Mouse (Mus musculus) heart, adult 2 months (tissue): Measurements from ENCODE around the gene Snx1. TPM values are rescaled to one million over a fixed set of nuclear protein-coding genes. Genes with fewer than 3 reads are reported as not detected.
A peak's percentile ranks its signal among the peaks of the same experiment; 100 is the strongest.

Experiments used
- DNase-seq, 2 experiments: peaks; one replicate each; pipeline ENCODE4 v3.0.0; 2021
- H3K27ac ChIP-seq: fragments of 200-600 bp; 2 replicates; pipeline ENCODE4 v1.8.1; 2022
- H3K27me3 ChIP-seq: fragments of 200-500 bp; 2 replicates; pipeline ENCODE4 v1.6.1; 2012; ENCODE audit warnings: mild to moderate bottlenecking, low read length, inconsistent platforms, mixed read lengths; ENCODE audit not compliant: control insufficient read depth, insufficient read depth
- H3K36me3 ChIP-seq: fragments of 200-500 bp; 2 replicates; pipeline ENCODE4 v1.6.1; 2012; ENCODE audit warnings: low read length, inconsistent platforms; ENCODE audit not compliant: control insufficient read depth, insufficient read depth
- H3K4me1 ChIP-seq: fragments of 200-500 bp; 2 replicates; pipeline ENCODE4 v1.6.1; 2011; ENCODE audit warnings: low read length; ENCODE audit not compliant: control insufficient read depth, insufficient read depth
- H3K4me3 ChIP-seq: fragments of 200-600 bp; 2 replicates; pipeline ENCODE4 v1.8.1; 2022
- H3K79me2 ChIP-seq: fragments of 200-500 bp; replicated peaks from 2 replicates; pipeline ENCODE4 v1.6.1; 2012; ENCODE audit warnings: mild to moderate bottlenecking, inconsistent platforms, low read length, moderate library complexity, mixed read lengths; ENCODE audit not compliant: control insufficient read depth, insufficient read depth
- H3K9ac ChIP-seq: fragments of 200-500 bp; 2 replicates; pipeline ENCODE4 v1.6.1; 2012; ENCODE audit warnings: low read depth, mild to moderate bottlenecking, control low read depth, inconsistent platforms, low read length, mixed read lengths
- CTCF ChIP-seq: fragments of 200-600 bp; IDR thresholded peaks from 2 replicates; pipeline ENCODE4 v1.8.1; 2022; ENCODE audit warnings: antibody characterized with exemption, mild to moderate bottlenecking, moderate library complexity
- EP300 ChIP-seq: fragments of 200-500 bp; IDR thresholded peaks from 2 replicates; pipeline ENCODE4 v1.6.1; 2011; ENCODE audit warnings: low read depth, low read length, control low read depth; ENCODE audit not compliant: insufficient read depth
- POLR2A ChIP-seq: fragments of 200-500 bp; IDR thresholded peaks from 2 replicates; pipeline ENCODE4 v1.6.1; 2011; ENCODE audit warnings: mild to moderate bottlenecking, low read depth, low read length, control low read depth; ENCODE audit not compliant: insufficient read depth
- WGBS: fragments of 180-500 bp; shearing (Covaris S2); methylation state at CpG from one replicate; pipeline ENCODE4 v1.1.7; 2018; 5-methylcytosine and 5-hydroxymethylcytosine counted together
- intact Hi-C: fragments of 180-260 bp; cut with DNase I; formaldehyde crosslinking; loops from one replicate; pipeline ENCODE4 v1.15.1; 2025
- polyA plus RNA-seq: library from polyadenylated mRNA; depleted of rRNA; stranded (reverse); fragments of >200 nt; gene quantifications from 2 replicates; pipeline ENCODE4 v1.2.3, GENCODE M21; 2012
- total RNA-seq, 2 experiments: library from RNA; stranded (reverse); gene quantifications; 2 replicates each; pipeline ENCODE4 v1.2.3; 2021

The Snx1 gene
- total and polyA plus RNA-seq, 3 experiments = 19.2 to 27.6 (median 24.8) TPM

DNA sequence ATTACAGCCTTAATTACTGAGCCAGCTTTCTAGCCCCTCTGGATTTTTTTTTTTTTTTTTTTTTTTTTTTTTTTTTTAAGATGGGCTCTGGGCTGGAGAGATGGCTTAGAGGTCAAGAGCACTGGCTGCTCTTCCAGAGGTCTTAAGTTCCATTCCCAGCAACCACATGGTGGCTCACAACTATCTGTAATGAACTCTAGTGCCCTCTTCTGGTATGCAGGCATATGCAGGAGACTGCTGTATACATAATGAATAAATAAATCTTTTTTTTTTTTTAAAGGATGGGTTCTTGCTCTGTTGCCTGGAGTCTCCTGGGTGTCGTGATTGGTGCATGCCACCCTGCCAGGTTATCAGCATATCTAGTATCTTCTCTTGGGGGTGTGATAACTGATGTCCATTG, 29.1 kb upstream of the Snx1 start:
- 94% methylated on average over 1 of the region's 1 CpGs for WGBS
- intact Hi-C loops = loop anchor here (5.0 kb wide), 1 partner anchor 217 kb away; no protein-coding TSS in a partner anchor
- Histone ChIP-seq H3K4me3 (no peak overlapping the region), H3K36me3 (no peaks in the 10 kb centered on the region), H3K79me2 (no peaks in the 10 kb centered on the region), H3K4me1 (peaks cover 8% of the 10 kb centered on the region), H3K9ac (no peak overlapping the region), H3K27ac (no peak overlapping the region), H3K27me3 (no peaks in the 10 kb centered on the region)
- DNase-seq = no peak
- TF ChIP-seq EP300 (no peak), POLR2A (no peak), CTCF (peak; percentile 55)

DNA sequence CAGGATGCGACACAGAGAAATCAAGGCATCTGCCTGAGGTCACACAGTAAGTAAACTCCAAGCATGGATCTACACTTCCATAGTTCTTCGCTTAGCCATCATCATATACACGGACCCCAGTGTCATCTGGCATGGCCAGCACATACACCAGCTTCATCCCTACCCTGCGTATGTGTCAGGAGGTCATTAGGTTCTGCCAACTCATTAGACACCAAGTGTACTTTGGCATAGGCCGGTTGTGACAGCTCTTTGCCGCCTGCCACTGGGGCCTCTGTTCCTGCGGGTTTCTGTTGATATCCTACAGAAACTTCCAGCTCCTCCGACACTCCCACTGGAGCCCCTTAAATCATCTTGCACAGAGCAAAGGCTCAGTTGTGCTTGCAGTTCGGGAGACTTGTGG, 27.6 kb upstream of the Snx1 start:
- H3K9ac ChIP-seq = no peak overlapping the region
- TF ChIP-seq EP300 = no peak
- TF ChIP-seq CTCF = no peak
- no peak for TF ChIP-seq POLR2A
- H3K27ac ChIP-seq = no peak overlapping the region
- no peaks in the 10 kb centered on the region for H3K79me2 ChIP-seq
- no peaks in the 10 kb centered on the region for H3K36me3 ChIP-seq
- intact Hi-C loops = no loop called here
- H3K27me3 ChIP-seq = no peaks in the 10 kb centered on the region
- WGBS = 93% methylated on average over 9 of the region's 9 CpGs
- H3K4me3 ChIP-seq = no peak overlapping the region
- no peak for DNase-seq
- H3K4me1 ChIP-seq = peaks cover 6% of the 10 kb centered on the region

- H3K4me3 ChIP-seq = no peak overlapping the region
- no peaks in the 10 kb centered on the region for H3K79me2 ChIP-seq
- H3K27ac ChIP-seq = no peak overlapping the region
- intact Hi-C loops = no loop called here
- H3K27me3 ChIP-seq = no peaks in the 10 kb centered on the region
- DNase-seq = no peak
- TF ChIP-seq EP300 (no peak), POLR2A (no peak), CTCF (no peak)
- H3K9ac ChIP-seq = no peak overlapping the region
- WGBS = 76% methylated on average over 6 of the region's 6 CpGs
- peaks cover 6% of the 10 kb centered on the region for H3K4me1 ChIP-seq
- no peaks in the 10 kb centered on the region for H3K36me3 ChIP-seq
These were observed 27.2 kb upstream of the Snx1 start for GRCm38 (mm10) chr9:66153594-66153993.

DNA sequence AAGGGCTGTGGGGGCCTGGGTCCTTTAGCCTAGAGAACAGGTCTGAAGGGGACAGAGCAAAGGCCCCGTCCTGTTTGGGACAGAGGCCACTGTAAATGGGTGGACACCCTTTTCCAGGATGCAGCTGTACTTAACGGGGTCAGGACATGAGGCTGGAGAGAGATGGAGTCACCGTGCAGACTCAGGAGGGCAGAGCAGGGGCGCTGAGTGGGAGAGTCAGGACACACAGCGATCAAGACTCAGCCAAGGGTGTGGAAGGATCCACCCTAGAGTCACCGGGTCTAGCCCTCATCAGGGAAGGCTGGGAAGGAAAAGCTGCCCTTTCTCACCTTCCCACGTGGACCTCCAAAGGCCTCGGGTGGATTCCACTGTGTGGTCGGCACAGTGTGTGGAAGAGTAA, 25.6 kb upstream of the Snx1 start:
- Histone ChIP-seq H3K4me1 (no peaks in the 10 kb centered on the region), H3K4me3 (no peak overlapping the region), H3K27ac (no peak overlapping the region), H3K36me3 (no peaks in the 10 kb centered on the region), H3K27me3 (no peaks in the 10 kb centered on the region), H3K79me2 (no peaks in the 10 kb centered on the region), H3K9ac (no peak overlapping the region)
- intact Hi-C loops = no loop called here
- no peak for DNase-seq
- TF ChIP-seq POLR2A (no peak), CTCF (no peak), EP300 (no peak)
- WGBS = 42% methylated on average over 9 of the region's 9 CpGs

- intact Hi-C loops = loop anchor here (10.0 kb wide), 2 partner anchors 259 to 289 kb away; no protein-coding TSS in a partner anchor
These were observed 19.8 kb upstream of the Snx1 start for GRCm38 (mm10) chr9:66146141-66146540.

GRCm38 (mm10) chr9:66144248-66144647, 17.9 kb upstream of the Snx1 start:
- intact Hi-C loops = loop anchor here (5.0 to 10.0 kb wide), 3 partner anchors 233 to 291 kb away; no protein-coding TSS in a partner anchor
- H3K4me3 ChIP-seq = no peak overlapping the region
- no peaks in the 10 kb centered on the region for H3K4me1 ChIP-seq
- DNase-seq = peak; percentile 60 to 67
- H3K36me3 ChIP-seq = no peaks in the 10 kb centered on the region
- WGBS = 6% methylated on average over 6 of the region's 6 CpGs
- H3K27me3 ChIP-seq = no peaks in the 10 kb centered on the region
- no peaks in the 10 kb centered on the region for H3K79me2 ChIP-seq
- TF ChIP-seq POLR2A (no peak), EP300 (0 out of 2 replicates have a peak, but pooled peaks have one; percentile 27), CTCF (peak; percentile 89; the same call in 1 of the 2 replicates)
- no peak overlapping the region for H3K27ac ChIP-seq
- H3K9ac ChIP-seq = no peak overlapping the region

More at GRCm38 (mm10) chr9:66146141-66146540, 19.8 kb upstream of the Snx1 start:
- TF ChIP-seq EP300 = no peak
- TF ChIP-seq POLR2A = no peak
- TF ChIP-seq CTCF = no peak
- no peak overlapping the region for H3K4me3 ChIP-seq
- H3K9ac ChIP-seq = no peak overlapping the region
- no peaks in the 10 kb centered on the region for H3K27me3 ChIP-seq
- no peaks in the 10 kb centered on the region for H3K79me2 ChIP-seq
- H3K36me3 ChIP-seq = no peaks in the 10 kb centered on the region
- no peaks in the 10 kb centered on the region for H3K4me1 ChIP-seq
- no peak for DNase-seq
- H3K27ac ChIP-seq = no peak overlapping the region
